8 mouse cellular contexts compared by ENCODE assay signal in genomic region chr12:57229703-57230102, GRCm38 (mm10). TPM values are rescaled to one million over a fixed set of nuclear protein-coding genes. Genes with fewer than 3 reads are reported as not detected.
DNase-seq lines count a peak whose midpoint lies in the region; ATAC-seq lines count a peak whose summit lies in the region.

No protein-coding gene starts in this region.

- peaks cover 6% of the 10 kb centered on the region; the same call in 1 of the 2 replicates for H3K4me1 ChIP-seq in kidney, embryonic 15.5 days
- peaks cover 6% of the 10 kb centered on the region for H3K4me1 ChIP-seq in embryonic facial prominence, embryonic 10.5 days
- peaks cover 5% of the 10 kb centered on the region; the same call in 1 of the 2 replicates for H3K4me1 ChIP-seq in intestine, embryonic 14.5 days (replicated peaks; ENCODE audit: control insufficient read depth, insufficient read depth, low read length)
- H3K4me1 ChIP-seq in midbrain, embryonic 15.5 days = peaks cover 8% of the 10 kb centered on the region

- peak overlapping the region; percentile 68 for H3K4me2 ChIP-seq in kidney, embryonic 15.5 days
- H3K4me2 ChIP-seq in intestine, embryonic 14.5 days (ENCODE audit: low read length) = peak overlapping the region; percentile 56
- peak overlapping the region; percentile 68 for H3K4me2 ChIP-seq in midbrain, embryonic 15.5 days

- H3K27me3 ChIP-seq in kidney, embryonic 15.5 days = no peaks in the 10 kb centered on the region
- no peaks in the 10 kb centered on the region for H3K27me3 ChIP-seq in embryonic facial prominence, embryonic 10.5 days (replicated peaks; ENCODE audit: low read depth, poor library complexity, severe bottlenecking)
- no peaks in the 10 kb centered on the region for H3K27me3 ChIP-seq in intestine, embryonic 14.5 days (replicated peaks; ENCODE audit: control insufficient read depth, insufficient read depth, low read length)
- no peaks in the 10 kb centered on the region for H3K27me3 ChIP-seq in midbrain, embryonic 15.5 days (replicated peaks)

- 31% methylated on average over 4 of the region's 4 CpGs for WGBS in kidney, embryonic 15.5 days
- WGBS in embryonic facial prominence, embryonic 10.5 days = 39% methylated on average over 4 of the region's 4 CpGs
- WGBS in intestine, embryonic 14.5 days = 25% methylated on average over 4 of the region's 4 CpGs
- WGBS in midbrain, embryonic 15.5 days = 33% methylated on average over 4 of the region's 4 CpGs

- 0 out of 2 replicates have a peak overlapping the region, but pooled peaks have one; percentile 7 for H3K9ac ChIP-seq in kidney, embryonic 15.5 days
- H3K9ac ChIP-seq in intestine, embryonic 14.5 days (ENCODE audit: low read length) = peak overlapping the region; percentile 49; the same call in 1 of the 2 replicates
- peak overlapping the region; percentile 56 for H3K9ac ChIP-seq in midbrain, embryonic 15.5 days

- H3K9me3 ChIP-seq in kidney, embryonic 15.5 days (replicated peaks) = no peaks in the 10 kb centered on the region
- H3K9me3 ChIP-seq in embryonic facial prominence, embryonic 10.5 days = no peaks in the 10 kb centered on the region
- no peaks in the 10 kb centered on the region for H3K9me3 ChIP-seq in intestine, embryonic 14.5 days (ENCODE audit: control insufficient read depth, low read length)
- no peaks in the 10 kb centered on the region for H3K9me3 ChIP-seq in midbrain, embryonic 15.5 days

- no peak for DNase-seq in kidney, postnatal 4 days
- no peak for DNase-seq in embryonic facial prominence, embryonic 10.5 days (ENCODE audit: low spot score)
- DNase-seq in intestine, embryonic 14.5 days (ENCODE audit: low spot score) = no peak
- no peak for DNase-seq in thymus, postnatal 0 days (ENCODE audit: low spot score)
- DNase-seq in frontal cortex, postnatal 25 days (ENCODE audit: low spot score in 2 of 2) = no peak
- no peak for DNase-seq in kidney, postnatal 10 days

- peak overlapping the region; percentile 83 for H3K4me3 ChIP-seq in kidney, embryonic 15.5 days (replicated peaks)
- peak overlapping the region; percentile 83 for H3K4me3 ChIP-seq in embryonic facial prominence, embryonic 10.5 days
- H3K4me3 ChIP-seq in intestine, embryonic 14.5 days (ENCODE audit: low read depth, low read length) = peak overlapping the region; percentile 76
- peak overlapping the region; percentile 85 for H3K4me3 ChIP-seq in midbrain, embryonic 15.5 days

- no peak for ATAC-seq in kidney, embryonic 15.5 days (replicated peaks; ENCODE audit: low FRiP score)
- ATAC-seq in intestine, embryonic 14.5 days (replicated peaks; ENCODE audit: low FRiP score, low TSS enrichment, low read depth) = no peak
- peak; percentile 12; the same call in 1 of the 2 replicates for ATAC-seq in midbrain, embryonic 15.5 days (replicated peaks)

- H3K27ac ChIP-seq in kidney, embryonic 15.5 days = peak overlapping the region; percentile 95
- peak overlapping the region; percentile 98 for H3K27ac ChIP-seq in embryonic facial prominence, embryonic 10.5 days (replicated peaks)
- H3K27ac ChIP-seq in intestine, embryonic 14.5 days (ENCODE audit: low read depth) = peak overlapping the region; percentile 91
- peak overlapping the region; percentile 83 for H3K27ac ChIP-seq in midbrain, embryonic 15.5 days

- peaks cover 3% of the 10 kb centered on the region; the same call in 1 of the 2 replicates for H3K36me3 ChIP-seq in kidney, embryonic 15.5 days
- peaks cover 12% of the 10 kb centered on the region for H3K36me3 ChIP-seq in embryonic facial prominence, embryonic 10.5 days (replicated peaks)
- peaks cover 4% of the 10 kb centered on the region for H3K36me3 ChIP-seq in intestine, embryonic 14.5 days (ENCODE audit: control insufficient read depth, insufficient read depth, low read length)
- no peaks in the 10 kb centered on the region for H3K36me3 ChIP-seq in midbrain, embryonic 15.5 days (replicated peaks)

RNA-seq across cellular contexts. Expression of gene Prps1l3, which starts 0.5 kb away (rescaled TPM):
- polyA plus RNA-seq in kidney, embryonic 15.5 days (2015; fragmentation: Nextera tagmentation; extraction: Ambion mirVana) = 79.8 and 80.4 TPM in 2 replicates
- polyA plus RNA-seq in embryonic facial prominence, embryonic 10.5 days (2016; fragmentation: Nextera tagmentation; extraction: Ambion mirVana) = 92.8 and 93.1 TPM in 2 replicates
- polyA plus RNA-seq in intestine, embryonic 14.5 days (2014; fragmentation: Nextera tagmentation; extraction: Ambion mirVana) = 69.1 and 73.0 TPM in 2 replicates
- polyA plus RNA-seq in midbrain, embryonic 15.5 days (2015; fragmentation: Nextera tagmentation; extraction: Ambion mirVana) = 28.7 and 30.7 TPM in 2 replicates
- polyA plus RNA-seq in thymus, postnatal 0 days (2015; fragmentation: Nextera tagmentation; extraction: Ambion mirVana) = 64.7 and 72.1 TPM in 2 replicates

RNA-seq across cellular contexts. Expression of gene Mipol1, which starts 0.5 kb away (rescaled TPM):
- polyA plus RNA-seq in kidney, embryonic 15.5 days (2015; fragmentation: Nextera tagmentation; extraction: Ambion mirVana) = 12.1 and 13.6 TPM in 2 replicates
- polyA plus RNA-seq in embryonic facial prominence, embryonic 10.5 days (2016; fragmentation: Nextera tagmentation; extraction: Ambion mirVana) = 9.9 and 10.2 TPM in 2 replicates
- polyA plus RNA-seq in intestine, embryonic 14.5 days (2014; fragmentation: Nextera tagmentation; extraction: Ambion mirVana) = 9.8 and 11.5 TPM in 2 replicates
- polyA plus RNA-seq in midbrain, embryonic 15.5 days (2015; fragmentation: Nextera tagmentation; extraction: Ambion mirVana) = 4.3 and 4.6 TPM in 2 replicates
- polyA plus RNA-seq in thymus, postnatal 0 days (2015; fragmentation: Nextera tagmentation; extraction: Ambion mirVana) = 7.4 and 8.3 TPM in 2 replicates

RNA-seq across cellular contexts. Expression of gene Slc25a21, which starts 32.4 kb away (rescaled TPM):
- polyA plus RNA-seq in kidney, embryonic 15.5 days (2015; fragmentation: Nextera tagmentation; extraction: Ambion mirVana) = 3.1 TPM in 2 replicates
- polyA plus RNA-seq in embryonic facial prominence, embryonic 10.5 days (2016; fragmentation: Nextera tagmentation; extraction: Ambion mirVana) = 2.7 and 2.9 TPM in 2 replicates
- 0.19 and 0.40 TPM in 2 replicates for polyA plus RNA-seq in intestine, embryonic 14.5 days (2014; fragmentation: Nextera tagmentation; extraction: Ambion mirVana)
- 0.12 and 0.46 TPM in 2 replicates for polyA plus RNA-seq in midbrain, embryonic 15.5 days (2015; fragmentation: Nextera tagmentation; extraction: Ambion mirVana)
- polyA plus RNA-seq in thymus, postnatal 0 days (2015; fragmentation: Nextera tagmentation; extraction: Ambion mirVana) = 0.53 and 0.66 TPM in 2 replicates
